Mouse (Mus musculus) cortical plate, adult 2 months (tissue): Measurements from ENCODE around the gene Fuca1.

ENCODE experiments used
- CTCF ChIP-seq: fragments of 200-500 bp; IDR thresholded peaks from 2 replicates; pipeline ENCODE4 v1.5.1; 2011; ENCODE audit warnings: mild to moderate bottlenecking, control low read depth, low read length; ENCODE audit not compliant: insufficient read depth; ENCODE audit errors: extremely low read depth
- POLR2A ChIP-seq: fragments of 200-500 bp; IDR thresholded peaks from 2 replicates; pipeline ENCODE4 v1.6.1; 2011; ENCODE audit warnings: mild to moderate bottlenecking, low read length, control low read depth; ENCODE audit not compliant: insufficient read depth; ENCODE audit errors: extremely low read depth

DNA sequence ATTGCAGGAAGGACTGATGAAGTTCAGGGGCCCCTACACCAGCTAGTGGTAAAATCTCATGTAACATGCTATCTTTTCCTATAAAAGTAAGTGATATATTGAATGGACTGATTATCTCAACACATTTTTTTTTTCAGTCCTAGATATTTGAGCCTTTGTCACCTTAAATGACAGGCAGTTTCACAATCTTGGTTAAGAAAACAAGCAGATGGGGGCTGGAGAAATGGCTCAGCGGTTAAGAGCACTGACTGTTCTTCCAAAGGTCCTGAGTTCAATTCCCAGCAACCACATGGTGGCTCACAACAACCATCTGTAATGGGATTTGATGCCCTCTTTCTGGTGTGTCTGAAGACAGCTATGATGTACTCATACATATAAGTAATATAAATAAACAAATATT is 1.7 kb downstream of the Fuca1 start:
- no peak for TF ChIP-seq CTCF
- TF ChIP-seq POLR2A, result no peak
